Mouse (Mus musculus) retina, embryonic 14.5 days (tissue): ENCODE data around the gene Zfpl1.
A peak's percentile ranks its signal among the peaks of the same experiment; 100 is the strongest.

Experiments used
- DNase-seq: peaks from one replicate; pipeline ENCODE4 v3.0.0-alpha.2; 2015; ENCODE audit warnings: low spot score

Gene Zfpl1

DNA sequence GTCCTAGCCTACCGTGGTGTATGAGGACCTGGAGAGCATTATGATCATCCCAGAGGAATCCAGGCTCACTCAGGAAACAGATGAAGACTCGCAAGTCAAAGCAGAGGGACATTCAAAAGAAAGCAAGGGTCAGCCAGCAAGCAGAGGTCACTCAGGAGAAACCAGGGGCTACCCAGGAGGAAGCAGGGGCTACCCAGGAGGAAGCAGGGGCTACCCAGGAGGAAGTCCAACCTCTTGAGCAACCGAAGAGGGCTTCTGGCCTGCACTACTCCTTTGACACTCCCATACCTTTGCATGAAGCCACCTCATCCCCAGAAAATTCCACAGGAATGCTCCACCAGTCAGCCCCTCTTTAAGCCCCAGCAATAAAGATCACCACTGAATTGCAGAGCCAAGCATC is 13.1 kb upstream of the Zfpl1 start:
- no peak for DNase-seq

DNA sequence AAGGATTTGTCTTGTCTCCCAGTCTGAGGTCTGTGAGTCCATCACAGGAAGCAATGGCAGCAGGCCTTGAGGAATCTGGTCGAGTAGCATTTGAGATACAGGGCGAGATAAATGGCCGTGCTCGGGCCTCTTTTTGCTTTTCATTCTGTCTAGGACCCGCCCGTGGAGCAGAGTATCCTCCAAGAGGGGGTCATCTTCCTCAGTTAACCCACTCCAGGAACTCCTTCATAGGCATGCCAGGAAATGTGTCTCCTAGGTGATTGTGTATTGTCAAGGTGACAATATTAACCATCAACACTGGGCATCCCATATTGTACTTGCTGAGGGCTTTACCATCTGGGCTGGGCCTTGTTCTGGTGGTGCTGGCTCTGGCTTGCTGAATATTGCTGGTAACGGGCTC is 9.4 kb upstream of the Zfpl1 start, which contains the start of gene AC131692.1:
Gene AC131692.1, plus strand, starts transcription at position 301 of the 400 bp plus-strand sequence.
- DNase-seq: no peak

DNA sequence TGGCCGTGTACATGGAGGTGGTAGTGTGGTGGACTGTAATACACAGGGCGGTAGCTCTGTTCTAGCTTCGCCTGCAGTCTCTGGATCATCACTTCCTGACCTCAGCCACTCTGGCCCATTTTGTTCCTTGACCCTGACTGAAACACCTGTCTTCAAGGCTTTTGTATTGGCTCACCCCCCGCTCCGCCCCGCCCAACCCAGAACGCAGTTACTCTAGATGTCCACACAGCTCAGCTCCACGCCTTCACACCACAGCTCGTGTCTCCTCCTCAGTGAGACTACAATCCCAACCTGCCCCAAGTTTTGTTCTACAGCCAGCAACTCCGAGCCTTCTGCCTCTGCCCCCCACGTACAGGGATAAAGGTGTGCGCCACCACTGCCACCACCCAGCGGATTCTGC is 4.1 kb upstream of the Zfpl1 start:
- DNase-seq: no peak

DNA sequence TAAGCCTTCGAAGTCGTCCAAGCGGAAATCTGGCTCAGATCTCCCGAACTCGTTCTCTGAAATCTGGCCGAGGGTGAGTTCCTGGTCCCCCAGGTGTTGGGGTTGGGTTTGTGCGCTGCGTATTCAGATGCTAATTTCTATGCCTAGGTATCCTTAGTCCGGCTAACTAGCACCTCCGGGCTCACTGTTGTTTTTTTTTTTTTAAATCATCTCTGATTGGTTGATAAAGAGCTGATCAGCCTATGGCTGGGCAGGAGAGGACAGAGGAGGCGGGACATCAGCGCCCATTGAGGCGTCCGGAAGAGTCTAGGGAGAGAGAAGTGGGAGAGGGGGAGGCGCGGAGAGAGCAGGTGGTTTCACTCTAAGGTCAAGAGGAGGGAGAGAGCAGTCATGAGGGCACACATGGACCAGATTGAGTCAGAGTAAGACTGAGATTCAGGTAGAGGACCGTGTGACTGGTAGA is 692 bp upstream of the Zfpl1 start:
- peak; percentile 87 for DNase-seq

DNA sequence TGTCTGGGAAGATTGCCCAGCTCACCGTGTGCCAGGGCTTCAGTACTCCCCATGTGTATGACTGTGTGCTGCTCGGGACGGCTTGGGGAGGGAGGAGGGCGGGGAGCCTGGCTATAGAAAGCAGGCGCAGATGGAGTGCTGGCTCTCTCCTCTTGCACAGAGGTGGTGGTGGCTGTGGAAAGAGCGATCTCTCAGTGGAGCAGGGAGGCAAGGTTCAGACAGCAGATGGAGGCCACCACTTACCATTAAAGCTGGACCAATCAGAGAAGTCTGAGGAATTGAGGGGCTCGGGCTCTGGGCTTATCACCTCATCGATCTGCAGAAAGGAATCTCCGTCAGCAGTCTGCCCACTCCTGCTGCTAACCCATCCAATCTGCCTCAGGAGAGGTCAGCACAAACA is 2.6 kb downstream of the Zfpl1 start, which contains the start of gene Gm28374:
Gene Gm28374, minus strand, starts transcription at position 101 of the 400 bp plus-strand sequence.
- no peak for DNase-seq

DNA sequence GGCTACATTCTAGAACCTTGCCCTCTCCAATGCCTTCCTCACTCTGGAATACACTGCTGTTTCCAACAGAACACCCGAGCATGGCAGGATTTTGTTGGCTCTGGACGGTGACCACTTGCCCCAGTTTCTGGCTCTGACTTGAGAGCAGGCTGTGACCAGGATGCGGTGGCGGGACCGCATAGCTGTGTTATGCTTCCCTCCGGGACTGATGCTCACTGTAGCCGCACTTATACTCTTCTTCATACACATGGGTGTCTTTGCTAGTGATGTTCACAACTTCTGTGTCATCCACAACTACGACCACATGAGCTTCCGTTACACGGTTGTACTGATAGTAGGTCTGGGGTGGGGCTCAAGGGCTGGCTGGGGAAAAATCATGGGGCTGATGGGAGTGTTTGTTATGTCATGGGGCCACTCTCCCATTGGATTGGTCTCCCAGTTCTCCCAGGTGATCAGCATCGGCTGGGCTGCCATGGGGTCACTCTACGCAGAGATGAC is 4.7 kb downstream of the Zfpl1 start, which contains the start of gene Tmem262:
Gene Tmem262, plus strand, starts transcription at position 51 of the 498 bp plus-strand sequence.
- DNase-seq: no peak

DNA sequence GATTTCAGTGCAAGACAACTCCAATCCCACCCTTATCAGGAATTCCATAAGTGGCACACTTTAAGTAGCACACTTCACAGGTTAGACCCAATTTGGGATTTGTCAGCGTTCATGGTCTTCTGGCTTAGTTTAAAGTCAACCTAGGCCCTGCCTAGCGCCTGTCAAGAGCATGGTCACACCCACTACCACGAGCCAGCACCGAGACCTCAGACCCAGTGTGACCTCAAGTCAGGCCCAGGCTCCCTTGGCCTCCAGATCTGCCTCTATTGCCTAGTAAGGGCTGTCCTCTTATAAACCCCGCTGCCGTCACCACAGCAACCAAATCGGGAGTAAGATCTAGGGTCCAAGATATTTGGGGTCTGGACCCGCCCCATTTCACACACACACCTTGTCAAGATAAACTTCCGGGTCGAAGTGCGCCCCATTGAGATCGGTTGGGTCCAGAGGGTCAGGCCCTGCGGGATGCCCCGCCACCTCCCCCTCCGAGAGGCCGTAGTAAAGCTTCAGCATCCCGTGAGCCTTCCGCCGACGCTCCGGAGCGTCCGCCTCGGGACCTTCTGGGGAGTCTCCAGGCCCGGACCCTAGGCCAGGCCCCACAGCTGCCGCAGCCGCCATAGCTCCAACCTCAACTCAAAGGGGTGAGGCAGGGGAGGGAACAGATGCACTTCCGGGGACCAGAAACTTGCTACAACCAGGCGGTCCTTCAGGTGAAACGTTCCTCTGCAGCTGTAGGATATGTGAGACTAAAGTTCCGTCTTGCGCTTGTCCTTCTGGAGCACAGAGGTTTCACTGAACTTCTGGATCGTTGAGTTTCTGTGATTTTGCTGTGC is 8.0 kb downstream of the Zfpl1 start, which contains the start of gene Vps51:
Gene Vps51, minus strand, starts transcription at position 668 of the 830 bp plus-strand sequence.
- DNase-seq: peak; percentile 96

DNA sequence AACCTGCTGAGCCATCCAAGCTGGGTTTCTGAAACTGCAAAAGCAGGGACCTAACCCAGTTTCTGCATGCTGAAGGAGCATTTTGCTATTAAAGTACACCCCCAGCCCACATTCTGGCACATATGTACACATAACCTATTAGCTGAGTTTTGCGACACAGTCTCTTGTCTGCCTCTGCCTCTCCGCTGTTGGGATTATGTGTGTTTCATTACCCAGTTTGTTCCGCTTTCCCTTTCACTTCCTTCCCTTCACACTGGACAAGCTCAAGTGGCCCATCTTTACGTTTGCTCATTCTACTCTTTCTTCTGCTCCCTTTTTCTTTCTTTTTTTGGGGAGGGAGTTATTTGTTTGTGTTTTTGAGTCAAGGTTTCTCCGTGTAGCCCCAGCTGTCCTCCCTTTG is 10.9 kb downstream of the Zfpl1 start:
- no peak for DNase-seq

DNA sequence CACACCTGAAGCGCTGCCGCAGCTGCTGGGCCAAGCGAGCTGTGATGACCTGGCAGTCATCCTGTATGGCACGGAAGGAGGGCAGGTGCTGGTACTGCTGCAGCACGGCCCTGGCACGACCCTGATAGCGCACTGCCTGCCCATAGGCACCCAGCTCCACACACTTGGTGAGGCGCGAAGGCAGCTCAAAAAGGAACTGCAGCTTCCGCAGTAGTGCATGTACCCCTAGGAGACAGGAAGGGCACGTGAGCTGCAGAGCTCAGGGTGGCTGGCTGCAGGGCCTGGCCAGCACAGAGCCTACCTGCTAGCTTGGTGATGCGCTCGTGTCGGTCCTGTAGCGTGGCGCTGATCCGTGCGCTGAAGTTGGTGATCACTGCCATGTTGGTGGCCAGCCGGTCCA is 13.5 kb downstream of the Zfpl1 start:
- DNase-seq: no peak

DNA sequence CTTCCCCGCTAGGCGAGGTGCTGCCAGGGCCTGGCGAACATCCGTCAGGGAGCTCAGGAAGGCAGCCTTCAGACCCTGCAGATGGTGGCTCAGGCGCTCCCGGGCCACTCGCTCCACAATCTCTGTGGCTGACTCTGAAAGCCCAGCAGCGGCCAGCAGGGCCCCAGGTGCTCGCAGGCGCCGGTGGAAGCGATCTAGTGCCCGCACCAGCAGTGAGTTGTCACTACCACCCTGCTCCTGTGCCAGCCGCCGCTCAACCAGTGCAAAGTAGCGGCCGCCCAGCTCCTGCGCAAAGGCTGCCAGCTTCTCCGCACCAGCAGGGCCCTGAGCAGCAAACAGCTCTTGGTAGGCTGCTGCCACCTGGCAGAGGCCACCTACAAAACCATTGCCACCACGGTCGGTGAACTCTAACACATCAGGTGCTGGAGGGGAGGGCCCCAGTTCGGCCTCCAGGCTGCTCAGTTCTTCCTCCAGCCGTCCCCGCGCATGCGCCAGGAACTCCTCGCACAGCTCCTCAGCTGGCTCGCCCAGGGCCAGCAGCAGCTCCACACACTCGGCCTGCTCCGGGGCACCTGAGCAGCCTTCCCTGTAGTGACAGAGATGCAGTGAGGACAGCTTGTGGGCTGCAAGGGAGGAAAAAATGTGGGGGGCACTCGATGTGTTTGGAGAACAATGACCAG is 14.0 kb downstream of the Zfpl1 start:
- no peak for DNase-seq

DNA sequence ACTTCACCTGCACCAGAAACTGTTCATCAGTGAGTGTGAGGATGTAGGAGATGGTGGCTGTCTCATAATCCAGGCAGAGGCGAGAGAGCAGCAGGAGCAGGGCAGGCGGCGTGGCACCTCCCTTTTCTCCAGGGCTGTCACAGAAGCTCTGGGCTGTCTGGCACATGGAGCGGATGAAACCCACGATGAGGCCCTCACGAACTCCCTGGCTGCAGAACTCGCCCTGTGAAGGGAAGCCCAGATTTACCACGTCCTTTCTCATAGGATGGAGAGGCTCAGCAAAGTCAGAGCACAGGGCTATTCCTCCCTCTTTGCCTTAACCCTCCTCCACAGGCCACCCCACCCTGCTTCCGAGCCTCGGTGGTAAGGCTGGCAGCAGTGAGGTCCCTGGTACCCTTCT is 14.9 kb downstream of the Zfpl1 start:
- DNase-seq: no peak

DNA sequence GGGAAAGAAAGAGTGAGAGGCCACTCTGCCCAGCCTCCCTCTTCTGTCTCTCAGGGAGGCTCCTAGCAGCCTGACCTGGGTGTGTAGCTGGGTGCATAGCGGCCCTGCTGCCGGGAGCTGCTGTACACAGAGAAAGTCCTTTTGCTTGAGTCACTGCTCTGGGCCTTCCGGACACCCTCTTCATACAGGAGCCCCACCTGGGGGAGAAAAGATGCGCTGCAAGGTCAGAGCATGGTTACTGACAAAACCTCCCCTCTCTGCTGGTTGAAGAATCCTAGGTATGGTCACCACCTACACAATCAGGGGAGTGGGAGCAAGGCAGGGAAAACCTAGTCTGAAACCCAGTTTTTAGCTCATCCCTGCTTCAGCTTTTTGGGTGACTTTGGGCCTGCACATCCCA is 15.8 kb downstream of the Zfpl1 start:
- DNase-seq: no peak

DNA sequence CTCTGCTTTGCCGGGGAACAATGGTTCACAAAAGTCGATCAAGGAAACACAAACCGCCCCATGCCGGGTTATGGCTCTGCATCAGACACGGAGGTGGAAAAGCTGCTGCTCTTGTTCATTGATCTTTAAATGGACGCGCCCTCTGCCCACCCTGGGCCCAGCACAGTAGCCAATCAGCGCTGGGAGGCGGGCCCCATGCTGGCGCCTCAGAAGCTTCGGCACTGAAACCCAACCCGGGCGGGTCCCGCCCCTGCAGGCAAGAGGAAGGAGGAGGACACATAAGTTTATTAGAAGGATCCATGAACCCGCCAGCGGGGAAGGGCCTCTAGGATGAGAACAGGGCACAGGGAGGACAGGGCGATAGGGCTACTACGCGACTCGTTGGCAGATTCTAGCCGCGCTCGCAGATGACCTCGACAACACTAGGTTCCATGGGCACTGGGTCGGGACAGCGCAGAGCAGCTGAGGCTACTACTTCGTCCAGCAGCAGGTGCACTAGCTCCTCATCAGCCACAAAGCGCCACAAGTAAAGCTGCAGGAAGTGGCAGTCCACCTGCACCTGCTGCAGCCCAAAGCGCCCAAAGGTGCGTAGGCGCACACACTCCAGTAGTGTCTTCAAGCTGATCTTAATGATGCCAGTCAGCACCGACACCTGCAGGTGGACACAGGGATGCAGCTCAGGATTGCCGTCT is 16.9 kb downstream of the Zfpl1 start, which contains the start of gene Tm7sf2:
Gene Tm7sf2, minus strand, starts transcription at position 650 of the 692 bp plus-strand sequence.
- peak; percentile 92 for DNase-seq

DNA sequence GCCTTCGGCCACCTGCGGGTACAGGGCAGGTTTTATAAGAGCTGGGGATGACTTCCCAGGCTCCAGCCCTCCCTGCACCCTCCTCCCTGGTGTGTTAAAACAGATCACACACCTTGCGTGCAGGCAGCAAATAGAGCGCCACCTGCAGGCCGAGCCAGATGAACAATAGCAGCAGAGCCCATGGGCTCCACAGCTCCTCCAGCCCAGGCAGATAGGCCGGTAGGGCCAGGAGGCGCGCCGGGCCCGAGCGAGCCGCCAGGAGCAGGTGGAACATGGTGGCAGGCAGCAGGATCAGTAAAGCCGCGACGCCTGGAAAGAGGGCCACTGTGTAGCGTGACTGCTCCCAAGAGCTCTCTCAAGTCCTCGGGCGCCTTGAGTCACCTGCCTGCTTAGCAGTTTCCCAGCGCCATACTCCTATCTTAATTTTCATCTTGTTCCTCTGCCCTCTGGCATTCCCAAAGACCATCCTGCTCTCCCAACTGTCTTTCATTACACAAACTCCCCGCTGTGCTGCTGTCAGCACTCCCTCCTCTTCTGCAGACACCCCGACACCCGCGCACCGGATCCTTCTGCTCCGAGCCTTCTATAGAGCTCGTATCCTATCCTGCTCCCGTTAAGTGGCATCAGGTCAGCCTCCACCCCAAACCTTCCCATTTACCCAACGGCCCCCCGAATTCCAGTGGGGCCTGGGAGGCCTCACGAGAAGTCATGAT is 17.6 kb downstream of the Zfpl1 start:
- DNase-seq: peak; percentile 91

DNA sequence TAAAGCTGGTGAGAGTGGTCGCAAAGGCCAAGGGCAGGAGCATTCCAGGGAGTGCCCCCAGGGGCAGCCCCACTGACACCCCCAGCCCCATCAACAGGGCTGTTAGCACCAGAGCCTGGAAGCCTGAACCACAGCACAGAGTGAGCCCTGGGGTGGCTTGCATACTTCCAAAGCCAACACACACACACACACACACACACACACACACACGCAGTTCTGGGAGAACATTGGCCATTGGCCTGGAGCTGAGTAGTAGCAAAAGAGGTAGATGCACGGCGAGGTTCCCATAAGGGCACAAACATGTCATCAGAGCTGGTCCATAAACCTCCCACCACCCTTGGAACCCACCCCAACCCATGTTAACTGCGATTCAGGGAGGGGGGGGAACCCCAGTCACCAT is 18.2 kb downstream of the Zfpl1 start:
- no peak for DNase-seq

DNA sequence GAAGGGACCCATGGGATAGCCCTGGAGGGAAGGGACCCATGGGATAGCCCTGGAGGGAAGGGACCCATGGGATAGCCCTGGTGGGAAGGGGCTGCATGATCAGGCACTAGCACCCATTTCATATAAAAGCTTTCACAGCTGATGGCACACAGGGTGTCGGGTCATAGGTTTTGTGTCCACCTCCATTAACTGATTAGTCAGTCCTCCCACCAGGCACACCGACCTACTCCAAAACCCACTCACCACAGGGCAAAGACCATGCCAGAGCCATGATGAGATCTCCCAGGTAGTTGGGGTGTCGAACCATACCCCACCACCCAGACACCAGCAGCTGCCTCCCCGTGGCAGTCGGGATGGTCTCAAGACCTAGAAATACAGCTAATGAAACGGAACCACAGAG is 21.7 kb downstream of the Zfpl1 start:
- no peak for DNase-seq

DNA sequence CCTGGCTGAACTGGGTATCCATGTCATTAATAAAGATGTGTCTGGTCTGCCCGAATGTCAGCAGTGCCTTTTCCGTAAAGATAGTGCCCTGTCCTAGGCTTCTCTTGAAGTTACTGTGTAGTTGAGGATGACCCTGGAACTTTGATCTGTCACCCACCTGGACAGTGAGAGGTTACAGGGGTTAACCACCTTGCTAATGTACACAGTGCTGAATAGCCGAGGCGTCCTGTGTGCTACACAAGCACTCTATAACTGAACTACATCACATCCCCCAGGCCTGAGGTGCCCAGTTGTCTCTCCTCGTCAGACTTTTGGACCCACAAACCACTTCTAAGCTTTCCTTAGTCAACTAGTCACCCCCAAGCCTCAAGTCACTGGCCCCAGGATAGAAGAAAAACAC is 22.3 kb downstream of the Zfpl1 start:
- no peak for DNase-seq

DNA sequence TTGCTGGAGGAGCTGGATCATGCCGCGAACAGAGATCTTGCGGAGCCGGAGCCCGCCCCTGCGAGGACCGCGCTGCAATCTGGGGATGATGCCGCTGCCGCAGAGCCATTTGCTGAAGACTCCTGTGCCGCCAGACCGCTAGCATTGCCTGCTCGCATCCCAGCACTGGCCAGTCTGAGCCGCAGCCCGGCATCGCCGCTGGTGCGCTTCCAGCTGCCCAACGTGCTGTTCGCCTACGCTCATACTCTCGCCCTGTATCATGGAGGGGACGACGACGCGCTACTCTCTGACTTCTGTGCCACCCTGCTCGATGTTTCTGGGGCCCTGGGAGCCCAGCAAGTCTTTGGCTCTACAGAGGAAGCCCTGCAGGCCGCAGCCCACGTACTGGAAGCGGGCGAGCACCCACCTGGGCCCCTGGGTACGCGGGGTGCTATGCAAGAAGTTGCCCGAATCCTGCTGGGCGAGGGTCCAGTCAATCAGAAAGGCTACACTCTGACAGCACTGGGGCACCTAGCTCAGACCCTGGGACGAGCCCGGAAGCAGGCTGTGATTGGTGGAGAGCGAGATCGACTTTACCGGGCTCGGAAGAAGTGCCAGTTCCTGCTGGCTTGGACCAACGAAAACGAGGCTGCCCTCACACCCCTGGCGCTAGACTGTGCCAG is 23.0 kb downstream of the Zfpl1 start:
- peak; percentile 46 for DNase-seq

DNA sequence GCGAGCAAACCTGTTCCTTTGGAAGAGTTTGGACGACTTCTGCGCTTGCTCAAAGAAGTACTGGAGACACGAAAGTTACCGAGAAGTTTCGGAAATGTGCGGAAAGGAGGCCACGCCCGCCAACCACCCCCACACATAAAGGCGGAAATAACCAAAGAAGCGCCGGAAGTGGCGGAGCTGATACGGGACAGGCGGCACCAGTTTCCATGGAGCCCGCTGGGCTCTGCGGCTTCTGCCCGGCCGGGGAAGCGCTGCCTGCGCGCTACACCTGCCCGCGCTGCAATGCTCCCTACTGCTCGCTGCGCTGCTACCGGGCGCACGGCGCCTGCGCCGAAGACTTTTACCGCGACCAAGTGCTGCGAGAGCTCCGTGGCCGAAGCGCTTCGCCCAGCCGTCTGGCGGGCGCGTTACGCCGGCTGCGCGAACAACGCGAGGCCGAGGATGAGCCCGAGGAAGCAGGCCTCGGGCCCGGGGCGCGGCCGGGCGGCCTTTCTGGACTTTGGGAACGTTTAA is 23.7 kb downstream of the Zfpl1 start, which contains the start of gene Znhit2:
Gene Znhit2, plus strand, starts transcription at position 172 of the 513 bp plus-strand sequence.
- peak; percentile 95 for DNase-seq

DNA sequence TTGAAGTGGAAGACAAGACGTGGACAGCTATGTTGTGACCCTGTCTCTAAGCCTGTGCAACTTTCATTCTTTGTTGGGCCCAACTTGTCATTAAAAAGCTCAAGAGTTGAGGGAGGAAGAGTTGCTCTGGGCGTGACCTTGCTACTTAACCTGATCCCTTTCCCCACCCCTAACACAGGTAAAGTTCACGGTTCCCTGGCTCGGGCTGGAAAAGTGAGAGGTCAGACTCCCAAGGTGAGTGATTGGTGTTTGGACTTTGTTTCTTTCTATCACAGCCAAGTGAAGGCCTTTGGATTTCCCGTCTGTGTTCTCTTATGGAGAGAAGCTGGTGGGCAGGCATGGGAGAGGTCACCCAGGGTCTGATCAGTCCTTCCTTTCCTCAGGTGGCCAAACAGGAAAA is 25.8 kb downstream of the Zfpl1 start:
- DNase-seq: no peak

DNA sequence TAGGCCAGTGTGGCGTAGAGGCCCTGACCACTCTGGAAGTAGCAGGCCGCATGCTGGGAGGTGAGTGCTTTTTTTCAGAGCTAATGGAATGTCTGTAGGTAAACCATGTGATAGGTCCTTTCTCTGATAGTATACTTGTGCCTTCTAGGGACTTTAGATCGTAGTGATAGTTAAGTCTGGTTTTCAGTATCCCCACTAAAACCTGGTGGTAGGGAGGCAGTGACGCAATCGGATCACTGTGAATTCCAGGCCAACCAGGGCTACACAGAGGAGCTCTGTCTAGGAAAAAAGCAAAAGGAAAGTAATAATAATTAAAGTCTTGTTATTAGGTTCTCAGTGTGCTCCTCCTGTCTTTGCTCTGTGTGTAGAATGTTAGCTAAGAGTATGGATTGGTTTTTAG is 26.2 kb downstream of the Zfpl1 start:
- no peak for DNase-seq
